7 mouse cellular contexts compared by ENCODE assay signal in genomic region chr1:20450074-20450473, GRCm38 (mm10).
DNase-seq lines count a peak whose midpoint lies in the region; ATAC-seq and TF ChIP-seq lines count a peak whose summit lies in the region.

No protein-coding gene starts in this region.

- no peak for TF ChIP-seq POLR2A in lung, adult 2 months (IDR thresholded peaks at IDR 0.05; ENCODE audit: borderline replicate concordance, extremely low read depth, low read depth, low read length)
- TF ChIP-seq POLR2A in cortical plate, adult 2 months (IDR thresholded peaks at IDR 0.05; ENCODE audit: extremely low read depth, insufficient read depth, low read length) = no peak

- no peaks in the 10 kb centered on the region for H3K4me1 ChIP-seq in lung, adult 2 months (ENCODE audit: control insufficient read depth, insufficient read depth, low read length)
- no peaks in the 10 kb centered on the region for H3K4me1 ChIP-seq in cortical plate, adult 2 months (ENCODE audit: control insufficient read depth, insufficient read depth, low read length)
- H3K4me1 ChIP-seq in neural tube, embryonic 12.5 days = no peaks in the 10 kb centered on the region

- peak; percentile 37; the same call in 1 of the 2 replicates for TF ChIP-seq CTCF in lung, adult 2 months (IDR thresholded peaks at IDR 0.05; ENCODE audit: insufficient read depth, low read length)
- peak; percentile 80 for TF ChIP-seq CTCF in cortical plate, adult 2 months (IDR thresholded peaks at IDR 0.05; ENCODE audit: extremely low read depth, insufficient read depth, low read length)

- H3K9ac ChIP-seq in neural tube, embryonic 12.5 days = no peak overlapping the region

- no peak for DNase-seq in lung, adult 2 months
- DNase-seq in lung, postnatal 14 days = no peak
- peak; percentile 23 to 43 for DNase-seq in frontal cortex, postnatal 25 days (ENCODE audit: low spot score in 2 of 2)
- peak; percentile 57 to 64 for DNase-seq in left cerebral cortex, postnatal 10 days (ENCODE audit: extremely low spot score in 1 of 2, low spot score in 2 of 2)
- no peak for DNase-seq in gastrocnemius, adult 18-20 months (ENCODE audit: low spot score)

- H3K4me2 ChIP-seq in neural tube, embryonic 12.5 days (replicated peaks) = no peak overlapping the region

- 31% methylated on average over 10 of the region's 10 CpGs for WGBS in lung, adult 2 months
- WGBS in neural tube, embryonic 12.5 days = 29% methylated on average over 10 of the region's 10 CpGs

- intact Hi-C loops in left cerebral cortex, postnatal 10 days (cut with DNase I) = loop anchor here (5.0 kb wide), 1 partner anchor 138 kb away; no protein-coding TSS in a partner anchor

- no peak overlapping the region for H3K27ac ChIP-seq in cortical plate, adult 2 months (ENCODE audit: insufficient read depth, low read length)
- no peak overlapping the region for H3K27ac ChIP-seq in neural tube, embryonic 12.5 days

- no peaks in the 10 kb centered on the region for H3K9me3 ChIP-seq in neural tube, embryonic 12.5 days

- no peaks in the 10 kb centered on the region for H3K36me3 ChIP-seq in neural tube, embryonic 12.5 days

- H3K27me3 ChIP-seq in neural tube, embryonic 12.5 days (replicated peaks) = no peaks in the 10 kb centered on the region

- 0 out of 2 replicates have a peak, but pooled peaks have one; percentile 71 for ATAC-seq in neural tube, embryonic 12.5 days (ENCODE audit: low FRiP score, low read depth)

- H3K4me3 ChIP-seq in lung, adult 2 months (replicated peaks; ENCODE audit: extremely low read depth, low read depth, low read length) = no peak overlapping the region
- no peak overlapping the region for H3K4me3 ChIP-seq in cortical plate, adult 2 months (ENCODE audit: insufficient read depth, low read length)
- no peak overlapping the region for H3K4me3 ChIP-seq in neural tube, embryonic 12.5 days

Comparison
In these comparisons a context has a peak if more than half of its experiments do, and no peak if none do; other contexts are left out.
1. DNase-seq: peak in frontal cortex, postnatal 25 days (2 of 2) and left cerebral cortex, postnatal 10 days (2 of 2); none in lung, adult 2 months (single experiment), lung, postnatal 14 days (single experiment) and gastrocnemius, adult 18-20 months (single experiment).